18 mouse cellular contexts compared by ENCODE assay signal in the genomic region with DNA sequence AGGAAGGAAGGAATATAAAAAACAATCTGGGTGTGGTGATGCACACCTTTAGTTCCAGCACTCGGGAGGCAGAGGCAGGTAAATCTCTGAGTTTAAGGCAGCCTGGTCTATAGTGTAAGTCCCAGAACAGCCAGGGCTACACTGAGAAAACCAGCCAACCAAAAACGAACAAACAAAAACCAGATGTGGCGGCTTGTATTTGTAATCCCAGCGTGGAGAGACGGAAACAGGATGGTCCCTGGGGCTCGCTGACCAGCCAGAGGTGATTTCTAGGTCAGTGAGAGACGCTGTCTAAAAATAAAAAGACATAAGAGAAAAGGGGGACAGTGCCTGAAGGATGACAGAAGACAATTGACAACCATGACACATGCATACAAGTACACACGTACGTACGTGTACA. TPM values are rescaled to one million over a fixed set of nuclear protein-coding genes. Genes with fewer than 3 reads are reported as not detected.
DNase-seq lines count a peak whose midpoint lies in the region; ATAC-seq and TF ChIP-seq lines count a peak whose summit lies in the region.
"Had no signal": no experiment of that assay in that cellular context is flagged by ENCODE, and none has a peak within 500 bp of the region (broad histone marks: within the 10 kb centered on the region; RNA-seq: fewer than 3 reads in every experiment).

No protein-coding gene starts in this region.

- no peak for TF ChIP-seq CTCF in stomach, postnatal 0 days (IDR thresholded peaks at IDR 0.05; ENCODE audit: low read depth)

- no peak for ATAC-seq in midbrain, embryonic 11.5 days (ENCODE audit: low FRiP score)
- ATAC-seq in midbrain, embryonic 14.5 days (ENCODE audit: low FRiP score, low TSS enrichment): no peak
- no peak for ATAC-seq in embryonic facial prominence, embryonic 11.5 days (replicated peaks; ENCODE audit: insufficient number of reproducible peaks, low FRiP score, low TSS enrichment, low read depth)
- ATAC-seq in stomach, postnatal 0 days (ENCODE audit: low FRiP score, low TSS enrichment): no peak
- ATAC-seq: forebrain, embryonic 15.5 days; hindbrain, postnatal 0 days had no signal

- peak; percentile 64 for DNase-seq in midbrain, embryonic 11.5 days (ENCODE audit: low spot score, missing footprints)
- DNase-seq in midbrain, embryonic 14.5 days: no peak
- peak; percentile 56 for DNase-seq in embryo, embryonic 11 days
- DNase-seq in embryonic facial prominence, embryonic 11.5 days (ENCODE audit: low spot score): peak; percentile 75
- DNase-seq in mesoderm, embryonic 11.5 days (ENCODE audit: low read depth, low spot score): peak; percentile 13
- DNase-seq in stomach, postnatal 0 days (ENCODE audit: low spot score): no peak
- no peak for DNase-seq in spleen, adult 18-20 months
- DNase-seq: adrenal gland, postnatal 10 days; cerebellum, adult 11 months; cerebellum, adult 9-10 months; cerebellum, postnatal 36 days; gastrocnemius, postnatal 14 days; heart, adult 2 months; kidney, adult 11 months had no signal

- H3K4me2 ChIP-seq in midbrain, embryonic 11.5 days: no peak overlapping the region
- no peak overlapping the region for H3K4me2 ChIP-seq in midbrain, embryonic 14.5 days (ENCODE audit: low read length)
- H3K4me2 ChIP-seq in embryonic facial prominence, embryonic 11.5 days (ENCODE audit: low read depth, low read length): no peak overlapping the region
- H3K4me2 ChIP-seq in stomach, postnatal 0 days (replicated peaks; ENCODE audit: low read depth): no peak overlapping the region
- H3K4me2 ChIP-seq: forebrain, embryonic 15.5 days; heart, embryonic 12.5 days; hindbrain, embryonic 13.5 days had no signal

- H3K27me3 ChIP-seq in midbrain, embryonic 11.5 days (ENCODE audit: control insufficient read depth, insufficient read depth, low read length): no peaks in the 10 kb centered on the region
- 0 out of 2 replicates have a peak, but pooled peaks cover under 1% of the 10 kb centered on the region for H3K27me3 ChIP-seq in midbrain, embryonic 14.5 days (ENCODE audit: control insufficient read depth, insufficient read depth, low read length)
- H3K27me3 ChIP-seq in embryonic facial prominence, embryonic 11.5 days (ENCODE audit: control insufficient read depth, insufficient read depth, low read length): no peaks in the 10 kb centered on the region
- H3K27me3 ChIP-seq in stomach, postnatal 0 days (ENCODE audit: control insufficient read depth, insufficient read depth, low read length): no peaks in the 10 kb centered on the region
- H3K27me3 ChIP-seq: forebrain, embryonic 15.5 days had no signal

- no peak overlapping the region for H3K9ac ChIP-seq in midbrain, embryonic 11.5 days (ENCODE audit: low read length)
- H3K9ac ChIP-seq in midbrain, embryonic 14.5 days (replicated peaks; ENCODE audit: low read length): no peak overlapping the region
- H3K9ac ChIP-seq in embryonic facial prominence, embryonic 11.5 days (replicated peaks; ENCODE audit: low read length): no peak overlapping the region
- H3K9ac ChIP-seq in stomach, postnatal 0 days (ENCODE audit: low read length): no peak overlapping the region
- H3K9ac ChIP-seq: forebrain, embryonic 15.5 days; heart, embryonic 12.5 days; hindbrain, embryonic 13.5 days had no signal

- no peak for TF ChIP-seq EP300 in stomach, postnatal 0 days (optimal IDR thresholded peaks at IDR 0.05)

- H3K9me3 ChIP-seq in midbrain, embryonic 11.5 days (ENCODE audit: control insufficient read depth, low read length): no peaks in the 10 kb centered on the region
- no peaks in the 10 kb centered on the region for H3K9me3 ChIP-seq in midbrain, embryonic 14.5 days (ENCODE audit: control insufficient read depth, low read length)
- H3K9me3 ChIP-seq in embryonic facial prominence, embryonic 11.5 days (replicated peaks; ENCODE audit: control insufficient read depth, low read length): no peaks in the 10 kb centered on the region
- H3K9me3 ChIP-seq in stomach, postnatal 0 days (ENCODE audit: control insufficient read depth, low read length): no peaks in the 10 kb centered on the region
- H3K9me3 ChIP-seq: forebrain, embryonic 15.5 days; heart, embryonic 12.5 days; hindbrain, embryonic 13.5 days had no signal

- H3K36me3 ChIP-seq in midbrain, embryonic 11.5 days (ENCODE audit: control insufficient read depth, insufficient read depth, low read length): no peaks in the 10 kb centered on the region
- no peaks in the 10 kb centered on the region for H3K36me3 ChIP-seq in midbrain, embryonic 14.5 days (ENCODE audit: control insufficient read depth, insufficient read depth, low read length)
- no peaks in the 10 kb centered on the region for H3K36me3 ChIP-seq in embryonic facial prominence, embryonic 11.5 days (replicated peaks; ENCODE audit: control insufficient read depth, insufficient read depth, low read depth, low read length)
- H3K36me3 ChIP-seq in stomach, postnatal 0 days (ENCODE audit: control insufficient read depth, insufficient read depth, low read length): no peaks in the 10 kb centered on the region
- H3K36me3 ChIP-seq: forebrain, embryonic 15.5 days; heart, embryonic 12.5 days; hindbrain, embryonic 13.5 days had no signal

- no peak overlapping the region for H3K4me3 ChIP-seq in midbrain, embryonic 11.5 days (ENCODE audit: low read depth, low read length)
- H3K4me3 ChIP-seq in midbrain, embryonic 14.5 days (replicated peaks; ENCODE audit: low read depth, low read length): no peak overlapping the region
- no peak overlapping the region for H3K4me3 ChIP-seq in embryonic facial prominence, embryonic 11.5 days (ENCODE audit: low read depth, low read length)
- H3K4me3 ChIP-seq in stomach, postnatal 0 days (ENCODE audit: low read depth, low read length): no peak overlapping the region
- H3K4me3 ChIP-seq: forebrain, embryonic 15.5 days; heart, adult 2 months; heart, embryonic 12.5 days; hindbrain, embryonic 13.5 days had no signal

- no peak overlapping the region for H3K27ac ChIP-seq in midbrain, embryonic 11.5 days (ENCODE audit: low read depth, low read length)
- H3K27ac ChIP-seq in midbrain, embryonic 14.5 days (replicated peaks; ENCODE audit: low read depth, low read length): no peak overlapping the region
- no peak overlapping the region for H3K27ac ChIP-seq in embryonic facial prominence, embryonic 11.5 days (replicated peaks; ENCODE audit: low read depth, low read length)
- no peak overlapping the region for H3K27ac ChIP-seq in stomach, postnatal 0 days (replicated peaks)
- H3K27ac ChIP-seq: forebrain, embryonic 15.5 days; heart, adult 2 months; hindbrain, embryonic 13.5 days; hindbrain, postnatal 0 days had no signal

- 80% methylated on average over 10 of the region's 10 CpGs for WGBS in midbrain, embryonic 11.5 days
- WGBS in midbrain, embryonic 14.5 days: 83% methylated on average over 10 of the region's 10 CpGs
- WGBS in embryonic facial prominence, embryonic 11.5 days: 35% methylated on average over 10 of the region's 10 CpGs
- WGBS in stomach, postnatal 0 days: 77% methylated on average over 10 of the region's 10 CpGs

- no peaks in the 10 kb centered on the region for H3K4me1 ChIP-seq in midbrain, embryonic 11.5 days (ENCODE audit: control insufficient read depth, insufficient read depth, low read length)
- H3K4me1 ChIP-seq in midbrain, embryonic 14.5 days (ENCODE audit: control insufficient read depth, insufficient read depth, low read length): no peaks in the 10 kb centered on the region
- no peaks in the 10 kb centered on the region for H3K4me1 ChIP-seq in embryonic facial prominence, embryonic 11.5 days (ENCODE audit: control insufficient read depth, insufficient read depth, low read length)
- no peaks in the 10 kb centered on the region for H3K4me1 ChIP-seq in stomach, postnatal 0 days (replicated peaks; ENCODE audit: control insufficient read depth, insufficient read depth)
- H3K4me1 ChIP-seq: forebrain, embryonic 15.5 days; hindbrain, embryonic 13.5 days had no signal

RNA-seq across cellular contexts. Expression of a gene that starts 17.5 kb away (rescaled TPM):
- 10.0 and 10.3 TPM in 2 replicates for polyA plus RNA-seq in midbrain, embryonic 11.5 days (2014; fragmentation: Nextera tagmentation; extraction: Ambion mirVana)
- 17.6 and 22.9 TPM in 2 replicates for polyA plus RNA-seq in midbrain, embryonic 14.5 days (2014; fragmentation: Nextera tagmentation; extraction: Ambion mirVana)
- polyA plus RNA-seq in embryonic facial prominence, embryonic 11.5 days (2014; fragmentation: Nextera tagmentation; extraction: Ambion mirVana): 15.2 and 15.5 TPM in 2 replicates
- 10.4 and 12.7 TPM in 2 replicates for polyA plus RNA-seq in stomach, postnatal 0 days (2015; fragmentation: Nextera tagmentation; extraction: Ambion mirVana)

Comparison
In these comparisons a context has a peak if more than half of its experiments do, and no peak if none do; other contexts are left out.
1. DNase-seq: peak in midbrain, embryonic 11.5 days (single experiment), embryo, embryonic 11 days (single experiment), embryonic facial prominence, embryonic 11.5 days (single experiment) and mesoderm, embryonic 11.5 days (single experiment); none in midbrain, embryonic 14.5 days (single experiment), stomach, postnatal 0 days (single experiment) and spleen, adult 18-20 months (0 of 2).